Mouse (Mus musculus) ovary, adult 2 months (tissue): ENCODE results near the gene Nim1k. TPM values are rescaled to one million over a fixed set of nuclear protein-coding genes. Genes with fewer than 3 reads are reported as not detected.

Experiments
- polyA plus RNA-seq: library from polyadenylated mRNA; depleted of rRNA; stranded (reverse); fragments of >200 nt; gene quantifications from 2 replicates; pipeline ENCODE4 v1.2.3, GENCODE M21; 2012; rRNA removed

Gene Nim1k
- 0.76 and 0.79 TPM in 2 replicates for polyA plus RNA-seq

DNA sequence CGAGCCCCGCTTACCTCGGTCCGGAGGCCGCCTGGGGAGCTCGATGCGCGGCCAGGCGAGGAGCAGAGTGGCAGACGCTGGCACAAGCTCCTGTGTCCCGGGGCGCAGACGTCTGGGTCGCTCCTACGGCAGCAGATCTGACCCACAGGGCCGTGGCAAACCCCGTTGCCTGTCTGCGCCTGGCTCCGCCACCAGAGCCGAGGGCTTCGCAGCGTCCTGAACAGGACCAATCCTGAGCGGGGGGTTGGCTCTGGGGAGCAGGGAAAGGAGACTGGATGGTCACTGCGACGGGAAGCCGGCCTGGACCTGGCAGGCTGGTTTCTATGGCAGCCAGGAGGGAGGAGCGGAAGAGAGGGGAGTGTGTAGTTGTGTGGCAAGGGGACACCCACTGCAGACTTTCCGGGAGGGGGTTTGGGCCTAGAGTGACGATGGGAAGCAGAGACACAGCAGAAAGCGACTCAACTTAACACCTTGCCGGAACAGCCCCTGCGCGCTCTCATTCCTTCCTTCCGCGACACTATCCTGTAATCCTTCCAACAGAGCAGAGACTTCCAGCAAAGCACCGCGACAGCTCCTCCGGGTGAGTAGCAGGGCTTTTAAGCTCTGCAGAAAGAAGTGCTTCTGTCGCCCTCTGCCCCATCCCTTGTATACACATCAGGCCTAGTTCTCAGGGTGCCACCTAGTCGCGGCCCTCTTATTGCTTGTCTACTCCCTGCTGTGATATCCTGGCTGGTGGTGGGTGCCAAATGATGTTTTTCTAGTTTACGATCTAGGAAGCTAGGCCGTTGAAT is at the start of gene Nim1k:
Nim1k (minus strand) TSS at position 202 of the 791 bp plus-strand sequence.

DNA sequence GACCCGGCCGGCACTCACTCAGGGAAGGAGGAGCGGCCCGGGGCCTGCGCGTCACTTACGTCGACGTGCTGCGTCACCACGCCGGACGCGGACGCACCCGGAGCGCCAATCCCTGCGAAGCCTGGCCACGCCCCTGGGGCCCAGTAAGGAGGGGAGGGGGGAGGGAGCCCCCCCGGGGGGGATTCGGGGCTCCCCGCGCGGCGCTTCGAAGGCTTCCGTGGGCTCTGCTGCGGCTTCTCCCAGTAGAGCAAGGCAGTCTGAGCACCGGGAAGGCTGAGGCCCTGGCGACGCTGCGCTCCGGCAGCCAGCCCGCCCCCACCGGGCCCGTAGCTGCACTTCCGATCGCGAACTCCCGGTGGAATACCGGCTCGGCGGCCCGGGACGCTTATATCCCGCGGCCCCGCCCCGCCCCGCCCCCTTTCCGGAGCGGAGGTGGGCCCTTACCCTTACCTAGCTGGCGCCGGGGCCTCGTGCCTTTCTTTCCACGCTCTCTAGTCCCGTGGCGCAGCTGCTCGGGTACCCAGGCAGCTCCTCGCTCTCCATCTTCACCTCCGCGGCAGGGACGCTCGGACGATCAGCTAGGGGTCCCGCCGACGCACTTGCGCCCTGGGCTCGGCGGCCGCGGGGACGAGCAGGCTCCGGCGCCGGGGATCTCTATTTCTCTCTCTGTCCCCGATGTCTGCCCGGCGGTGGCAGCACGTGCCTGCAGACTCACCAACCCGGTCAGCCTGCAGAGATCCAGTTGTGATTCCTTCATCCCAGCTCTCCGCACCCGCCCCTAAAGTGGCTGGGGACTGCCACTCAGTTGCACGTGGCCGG is 35.3 kb upstream of the Nim1k start, which contains the start of gene Zfp131:
Zfp131 (minus strand) TSS at position 129 of the 819 bp plus-strand sequence.

DNA sequence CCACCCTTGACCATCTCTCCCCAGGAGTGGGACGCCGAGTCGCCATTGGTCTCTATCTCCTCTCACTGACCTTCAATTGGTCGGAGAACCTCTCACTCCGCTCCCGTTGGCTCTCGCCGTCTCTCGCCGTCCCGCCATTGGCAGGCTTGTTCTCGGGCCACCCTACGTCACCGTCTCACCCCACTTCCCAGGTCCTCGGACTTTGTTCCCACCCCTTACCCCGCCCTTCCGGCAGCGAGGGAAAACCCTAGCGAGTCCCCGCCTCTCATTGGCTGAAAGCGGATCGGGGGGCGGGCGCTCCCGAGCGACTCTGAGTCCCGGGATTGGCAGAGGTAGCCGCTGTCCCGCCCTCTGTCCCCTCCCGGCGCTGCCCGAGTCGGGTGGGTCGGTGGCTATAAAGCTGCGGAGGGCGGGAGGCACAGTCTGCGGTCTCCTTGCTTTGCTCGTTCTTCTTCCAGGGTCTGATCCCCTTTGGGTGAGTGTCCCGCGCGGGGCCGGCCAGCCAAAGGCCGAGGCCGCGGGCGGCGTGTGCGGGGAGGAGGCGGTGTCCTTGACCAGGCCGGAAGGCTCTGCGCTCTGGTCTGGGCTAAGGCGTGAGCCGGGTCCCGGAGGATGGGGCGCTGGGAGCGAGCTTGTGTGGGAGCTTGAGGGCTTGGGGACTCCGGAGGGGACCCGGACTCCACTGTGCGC is 65.5 kb downstream of the Nim1k start, which contains the start of gene Hmgcs1:
Hmgcs1 (plus strand) TSS at position 341 of the 690 bp plus-strand sequence.

Other genes starting within 250 kb of the Nim1k start
- gene Ccl28, start 132.1 kb downstream of the Nim1k start, polyA plus RNA-seq = 0.37 and 0.60 TPM in 2 replicates
- gene Hmgcs1, start 65.5 kb downstream of the Nim1k start, polyA plus RNA-seq = 23.6 and 31.8 TPM in 2 replicates
- gene Zfp131, start 35.0 kb upstream of the Nim1k start, polyA plus RNA-seq = 6.8 and 17.4 TPM in 2 replicates
- not detected in 2 replicates for gene AF067063, start 74.3 kb upstream of the Nim1k start, polyA plus RNA-seq
- 0.59 TPM in 1 of 2 replicates, not detected in the other for gene D13Ertd608e, start 80.1 kb upstream of the Nim1k start, polyA plus RNA-seq
- not detected in 2 replicates for gene Tcstv1, start 138.9 kb upstream of the Nim1k start, polyA plus RNA-seq
- gene Gm21761, start 173.4 kb upstream of the Nim1k start, polyA plus RNA-seq = not detected in 2 replicates
- gene B020031M17Rik, start 194.9 kb upstream of the Nim1k start, polyA plus RNA-seq = not detected in 2 replicates